Mouse (Mus musculus): ENCODE data around the gene Nol10.

- TF ChIP-seq CTCF (IDR thresholded peaks at IDR 0.05; ENCODE audit: low read depth) (no peak), EP300 (optimal IDR thresholded peaks at IDR 0.05) (no peak)
Measured at GRCm38 (mm10) chr12:17362316-17362715, 14.1 kb downstream of the Nol10 start.

Measured in stomach, postnatal 0 days (tissue).